Mouse (Mus musculus) 3T3-L1 (cell line): ENCODE results near the gene Slc47a2.

Source experiments
- DNase-seq: peaks from one replicate; pipeline ENCODE4 v3.0.0-alpha.2; 2015; ENCODE audit warnings: low read depth, low spot score

Slc47a2 gene

DNA sequence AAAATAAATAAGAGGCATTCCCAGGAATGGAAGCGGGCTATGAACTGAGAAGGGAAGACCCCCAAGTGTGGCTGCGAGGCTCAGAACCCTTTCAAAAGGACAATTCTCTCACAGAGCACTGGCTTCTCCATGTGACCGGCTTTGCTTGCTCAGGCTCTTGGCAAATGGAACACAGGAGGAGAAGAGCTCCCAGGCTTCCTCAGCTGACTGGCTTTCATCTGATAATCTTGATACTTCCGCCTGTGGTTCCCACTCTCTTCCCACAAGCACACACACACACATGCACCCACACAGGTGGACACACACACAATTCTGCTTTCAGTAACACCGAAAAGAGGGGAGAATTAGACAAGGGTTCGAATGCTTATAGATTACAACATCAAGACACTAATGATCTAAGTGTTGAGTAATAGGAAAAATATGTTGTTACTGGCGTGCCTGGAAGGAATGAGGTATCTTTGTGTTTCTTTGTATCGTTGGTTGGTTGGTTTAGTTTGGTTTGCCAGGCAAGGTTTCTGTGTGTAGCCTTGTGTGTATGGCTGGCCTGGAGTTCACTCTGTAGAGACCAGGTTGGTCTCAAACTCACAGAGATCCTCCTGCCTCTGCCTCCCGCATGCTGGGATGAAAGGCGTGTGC is 59.1 kb downstream of the Slc47a2 start:
- DNase-seq, result peak; percentile 64

- peak; percentile 88 for DNase-seq
Observed at GRCm38 (mm10) chr11:61278445-61279077, 64.1 kb downstream of the Slc47a2 start.

DNA sequence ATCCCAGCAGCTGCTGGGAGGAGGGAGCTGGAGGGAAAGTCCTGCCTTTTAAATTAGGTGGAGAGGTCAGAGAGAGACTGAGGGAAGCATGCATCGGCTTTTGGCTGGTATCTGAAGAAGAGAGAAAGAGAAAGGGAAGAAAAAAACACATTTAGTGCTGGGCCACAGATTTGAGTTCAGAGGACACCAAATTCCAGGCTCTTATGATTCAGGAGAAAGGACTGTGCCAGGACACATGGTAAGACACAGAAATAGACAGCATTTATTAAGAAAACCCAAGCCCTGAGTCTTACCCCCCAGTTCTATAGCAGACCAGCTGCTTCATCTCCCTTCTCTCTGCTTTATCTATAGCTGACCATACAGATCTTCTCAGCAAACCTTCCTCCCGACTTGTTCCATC is 64.7 kb downstream of the Slc47a2 start:
- peak; percentile 65 for DNase-seq

GRCm38 (mm10) chr11:61276482-61276881 is 66.2 kb downstream of the Slc47a2 start:
- DNase-seq, result no peak

DNA sequence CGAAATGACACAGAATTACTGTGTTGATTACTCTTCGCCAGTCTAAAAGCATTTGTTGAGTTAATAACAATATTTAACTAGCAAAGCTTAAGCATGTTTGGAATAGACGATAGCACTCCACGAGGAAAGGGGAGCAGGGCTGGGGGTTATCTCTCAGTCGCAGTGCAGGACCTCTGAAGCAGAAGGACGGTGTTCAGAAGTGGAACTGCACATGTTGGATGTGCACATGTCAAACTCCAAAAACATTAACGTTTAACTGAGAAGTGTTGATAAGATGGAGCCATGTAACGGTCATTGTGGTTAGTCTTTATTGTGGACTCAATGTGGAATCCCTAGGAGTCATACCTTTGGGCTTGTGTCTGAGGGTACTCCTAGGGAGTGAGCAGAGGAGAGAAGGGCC is 67.6 kb downstream of the Slc47a2 start:
- no peak for DNase-seq

- no peak for DNase-seq
Observed at GRCm38 (mm10) chr11:61274421-61274820, 68.2 kb downstream of the Slc47a2 start.

DNA sequence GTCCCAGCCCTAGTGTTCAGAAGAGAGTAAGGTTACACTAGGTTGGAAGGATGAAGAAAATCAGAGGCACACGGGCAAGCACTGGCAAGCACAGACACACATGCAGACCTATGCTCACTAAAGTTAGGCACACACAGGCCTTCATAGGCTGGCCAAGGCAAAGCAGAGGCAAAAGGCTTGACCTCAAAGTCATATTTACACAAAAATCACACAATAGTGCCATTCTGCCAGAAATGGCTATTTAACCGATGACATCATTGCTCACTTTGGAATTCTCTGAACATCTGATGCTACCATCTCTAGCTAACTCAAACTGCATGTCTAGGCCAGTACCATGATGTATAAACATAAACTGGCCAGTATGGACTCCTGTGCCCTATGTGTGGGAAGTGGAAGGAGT is 68.7 kb downstream of the Slc47a2 start:
- peak; percentile 67 for DNase-seq

DNA sequence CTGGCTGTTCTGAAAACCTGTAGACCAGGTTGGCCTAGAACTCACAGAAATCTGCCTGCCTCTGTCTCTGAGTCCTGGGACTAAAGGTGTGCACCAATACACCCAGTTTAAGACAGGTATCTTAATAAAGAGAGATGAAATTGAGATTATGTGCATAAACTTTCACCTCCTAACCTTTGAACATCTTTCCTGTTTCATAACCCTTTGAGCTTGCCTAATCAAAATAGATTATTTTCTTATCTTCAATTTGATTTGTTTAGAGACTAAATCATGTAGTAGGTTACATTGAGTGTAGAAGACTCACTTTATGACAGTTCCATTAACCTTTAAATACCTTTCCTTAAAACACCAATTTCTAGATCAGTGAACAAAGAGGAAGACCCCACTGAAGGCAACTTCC is 71.0 kb downstream of the Slc47a2 start:
- no peak for DNase-seq

- DNase-seq, result no peak
Observed at GRCm38 (mm10) chr11:61270406-61270805, 72.3 kb downstream of the Slc47a2 start.

DNA sequence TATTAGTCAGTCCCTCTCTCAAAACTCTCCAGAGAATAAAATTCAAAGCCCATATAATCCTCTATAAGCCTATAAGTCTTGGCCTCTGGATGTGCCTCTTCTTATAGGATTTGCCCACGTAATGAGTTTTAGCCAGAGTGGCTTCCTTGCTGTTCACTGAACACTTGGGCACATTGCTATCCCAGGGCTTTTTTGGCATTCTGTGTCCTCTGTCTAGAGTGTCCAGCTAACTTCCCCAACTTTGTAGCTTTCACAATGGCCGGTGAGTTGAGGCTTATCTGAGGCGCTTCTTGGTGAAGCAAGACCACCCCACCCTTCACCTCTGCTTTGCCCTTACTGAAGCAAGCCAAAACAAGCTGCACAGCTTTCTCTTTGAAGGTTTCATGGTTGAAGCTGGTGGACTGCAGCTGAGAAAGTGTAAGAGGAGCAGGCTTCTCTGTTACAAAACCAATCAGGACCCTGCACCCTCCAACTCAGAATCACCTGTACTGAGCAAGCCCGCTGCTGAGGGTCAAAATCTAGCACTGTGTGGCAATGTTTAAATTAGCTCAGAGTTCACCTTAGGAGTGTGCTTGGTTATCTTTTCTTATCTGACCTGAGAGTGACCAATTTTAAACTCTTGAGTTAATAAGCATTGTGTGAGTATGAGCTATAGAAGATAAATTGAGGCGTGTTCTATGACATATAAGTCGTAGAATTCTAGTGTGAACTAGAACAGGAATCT is 73.9 kb downstream of the Slc47a2 start:
- DNase-seq, result no peak

DNA sequence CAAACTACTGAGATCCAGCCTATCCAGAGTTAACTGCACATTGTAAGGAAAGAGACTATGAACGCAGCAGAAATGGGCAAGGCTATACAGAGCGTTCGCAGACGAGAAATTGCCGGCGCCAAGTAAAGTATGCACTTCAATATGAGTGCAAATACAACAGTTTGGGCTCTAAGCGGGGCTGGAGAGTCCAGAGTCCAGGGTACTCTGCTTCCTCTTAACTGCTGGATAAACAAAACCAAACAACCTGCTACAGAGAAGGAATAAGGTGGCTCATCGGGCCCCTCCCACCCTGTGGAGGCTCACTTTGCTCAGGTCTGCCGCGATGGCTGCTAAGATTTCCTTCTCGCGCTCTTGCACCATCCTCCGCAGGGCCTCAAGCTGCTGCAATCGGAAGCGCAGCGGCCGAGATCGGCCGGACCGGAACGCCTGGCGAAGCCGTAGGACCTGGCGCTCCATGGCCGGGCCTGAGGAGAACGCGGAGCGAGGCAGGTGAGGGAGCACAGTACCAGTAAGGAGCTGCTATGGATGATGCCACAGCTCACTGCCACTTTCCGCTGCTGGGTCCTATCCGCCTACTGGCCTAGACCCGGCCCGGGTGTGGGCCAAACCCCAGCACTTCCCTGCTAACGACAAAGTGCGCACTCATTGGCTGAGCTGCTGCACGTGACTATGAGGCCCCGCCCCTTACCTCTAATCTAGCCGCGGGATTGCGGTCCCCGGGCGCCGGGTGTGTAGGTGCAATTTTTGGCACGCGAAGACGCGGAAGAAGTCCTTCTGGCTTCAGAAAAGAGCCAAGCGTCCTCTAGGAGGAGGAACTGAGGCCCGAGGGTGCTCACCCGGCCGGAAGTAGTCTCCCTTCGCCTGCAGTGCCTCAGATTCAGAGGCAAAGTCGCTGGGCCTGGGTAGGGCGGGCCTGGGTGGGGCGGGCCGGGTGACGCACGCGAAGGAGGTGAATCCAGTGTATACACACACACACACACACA is 75.8 kb downstream of the Slc47a2 start, which contains the start of gene Aldh3a2:
Aldh3a2 (minus strand) TSS at position 914 of the 983 bp plus-strand sequence.
- DNase-seq, result peak; percentile 97

GRCm38 (mm10) chr11:61263841-61264240 is 78.8 kb downstream of the Slc47a2 start:
- no peak for DNase-seq

GRCm38 (mm10) chr11:61262516-61262915 is 80.1 kb downstream of the Slc47a2 start:
- no peak for DNase-seq

DNA sequence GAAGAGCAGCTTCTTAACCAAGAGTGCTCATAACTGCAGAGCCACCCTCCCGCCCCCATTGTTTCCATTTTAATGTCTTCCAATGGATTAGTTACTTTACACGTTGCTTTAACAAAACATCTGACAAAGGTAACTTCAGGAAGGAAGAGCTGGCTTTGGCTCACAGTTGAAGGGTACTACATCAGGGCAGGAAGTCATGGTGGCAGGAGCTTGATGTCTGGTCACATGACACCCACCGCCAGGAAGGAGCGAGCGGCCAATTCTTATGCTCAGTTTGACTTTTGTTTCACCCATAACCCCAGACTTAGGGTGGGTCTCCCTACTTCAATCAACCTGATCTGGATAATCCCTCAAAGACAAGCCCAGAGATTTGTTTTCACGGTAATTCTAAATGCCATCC is 83.6 kb downstream of the Slc47a2 start:
- no peak for DNase-seq

DNA sequence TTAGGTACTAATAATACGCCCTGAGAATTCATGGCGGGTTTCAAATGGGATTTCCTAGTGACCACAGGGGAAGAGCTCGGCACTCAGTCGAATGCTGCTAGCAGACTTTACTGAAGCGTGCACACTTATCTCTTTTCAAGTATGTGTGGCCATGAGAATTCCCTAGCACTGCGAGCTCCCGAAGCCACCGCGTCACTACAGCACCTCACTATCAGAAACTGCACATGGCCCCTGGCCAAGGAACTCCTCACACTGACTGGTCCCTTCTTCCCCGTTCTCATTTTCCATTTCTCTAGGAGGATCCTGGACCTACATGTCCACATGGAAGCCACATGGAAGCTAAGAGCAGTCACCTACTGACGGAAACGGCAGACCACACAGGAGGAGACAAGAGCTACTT is 89.9 kb downstream of the Slc47a2 start:
- DNase-seq, result no peak

DNA sequence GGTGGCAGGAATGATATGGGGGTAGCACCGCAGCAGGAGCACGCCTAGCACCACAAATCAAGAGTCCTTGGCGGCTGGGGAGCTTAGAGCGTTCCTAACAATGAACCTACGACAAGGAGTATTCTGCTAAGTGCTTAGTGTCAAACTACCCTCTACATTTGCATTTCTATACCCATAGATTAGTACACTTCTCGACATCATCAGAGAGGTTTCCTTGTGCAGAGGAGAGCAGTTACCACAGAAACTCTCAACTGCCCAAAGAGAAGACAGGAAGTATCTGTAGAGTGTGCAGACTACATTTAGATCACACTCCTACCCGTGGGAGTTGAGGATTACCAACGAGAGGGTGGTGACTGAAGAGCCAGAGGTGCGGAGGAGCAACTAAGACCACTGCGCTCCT is 90.9 kb downstream of the Slc47a2 start:
- DNase-seq, result no peak
